Mouse (Mus musculus) stomach, postnatal 0 days (tissue): ENCODE data around the gene Plekha7. TPM values are rescaled to one million over a fixed set of nuclear protein-coding genes. Genes with fewer than 3 reads are reported as not detected.

Experiments
- ATAC-seq: fragments of 200-750 bp; cut with Nextera tagmentation; 2 replicates; pipeline ENCODE4 v1.8.0; 2017; ENCODE audit not compliant: low FRiP score, low TSS enrichment
- DNase-seq: peaks from one replicate; pipeline ENCODE4 v3.0.0-alpha.2; 2016; ENCODE audit warnings: low spot score
- H3K27ac ChIP-seq: fragments of 300-500 bp; sonication (generic); replicated peaks from 2 replicates; pipeline ENCODE4 v1.5.1; 2014; ENCODE audit warnings: mild to moderate bottlenecking, control low read depth
- H3K27me3 ChIP-seq: fragments of 300-500 bp; sonication (generic); 2 replicates; pipeline ENCODE4 v1.6.1; 2014; ENCODE audit warnings: low read length; ENCODE audit not compliant: control insufficient read depth, insufficient read depth
- H3K36me3 ChIP-seq: fragments of 300-500 bp; sonication (generic); 2 replicates; pipeline ENCODE4 v1.6.1; 2014; ENCODE audit warnings: low read length, mixed read lengths; ENCODE audit not compliant: control insufficient read depth, insufficient read depth
- H3K4me1 ChIP-seq: fragments of 300-500 bp; sonication (generic); replicated peaks from 2 replicates; pipeline ENCODE4 v1.6.1; 2014; ENCODE audit warnings: antibody characterized with exemption; ENCODE audit not compliant: control insufficient read depth, insufficient read depth
- H3K4me2 ChIP-seq: fragments of 300-500 bp; sonication (generic); replicated peaks from 2 replicates; pipeline ENCODE4 v1.6.1; 2014; ENCODE audit warnings: low read depth, mild to moderate bottlenecking, control low read depth, moderate library complexity
- H3K4me3 ChIP-seq: fragments of 300-500 bp; sonication (generic); 2 replicates; pipeline ENCODE4 v1.5.1; 2014; ENCODE audit warnings: low read depth, low read length, control low read depth
- H3K9ac ChIP-seq: fragments of 300-500 bp; sonication (generic); 2 replicates; pipeline ENCODE4 v1.6.1; 2014; ENCODE audit warnings: mild to moderate bottlenecking, low read length, control low read depth, mixed read lengths
- H3K9me3 ChIP-seq: fragments of 300-500 bp; sonication (generic); 2 replicates; pipeline ENCODE4 v1.6.1; 2016; ENCODE audit warnings: low read length; ENCODE audit not compliant: control insufficient read depth
- CTCF ChIP-seq: IDR thresholded peaks from 2 replicates; pipeline ENCODE4 v1.5.1; 2016; ENCODE audit warnings: antibody characterized with exemption, low read depth, mild to moderate bottlenecking, moderate library complexity
- EP300 ChIP-seq: optimal IDR thresholded peaks from 2 replicates; pipeline ENCODE3; 2016; ENCODE audit warnings: antibody characterized with exemption
- WGBS: fragments of 180-500 bp; shearing (Covaris S2); extraction: QIAGEN DNeasy Blood & Tissue Kit; methylation state at CpG from one replicate; pipeline ENCODE4 v1.1.7; 2014; 5-methylcytosine and 5-hydroxymethylcytosine counted together
- polyA plus RNA-seq: library from polyadenylated mRNA; unstranded; fragments of >200 nt; fragmentation: Nextera tagmentation; extraction: Ambion mirVana; gene quantifications from 2 replicates; pipeline ENCODE4 v1.2.1, GENCODE M21; 2015

Gene Plekha7
- polyA plus RNA-seq, 1 experiment from 2014 or later = 10.1 TPM

DNA sequence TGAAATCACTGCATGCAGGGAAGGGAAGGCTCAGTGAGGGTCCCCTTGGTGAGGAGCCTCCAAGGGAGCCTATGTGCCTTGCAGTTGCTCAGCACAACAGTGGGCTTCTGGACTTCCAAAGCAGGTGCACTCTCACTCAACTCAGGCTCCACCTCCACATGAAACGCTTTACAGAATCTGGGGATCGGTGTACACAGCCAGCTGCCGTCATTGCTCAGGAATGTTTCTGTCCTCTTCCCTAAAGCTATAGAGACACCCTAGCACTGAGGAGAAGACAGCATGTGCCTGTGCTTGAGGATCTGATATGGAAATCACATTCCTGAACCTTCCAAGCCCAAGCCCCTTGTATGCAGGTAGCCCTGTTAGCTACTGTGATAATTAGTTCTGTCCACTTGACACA is 120.7 kb downstream of the Plekha7 start:
- 36% methylated on average over 3 of the region's 3 CpGs for WGBS
- TF ChIP-seq EP300 (no peak), CTCF (no peak)
- no peak overlapping the region for H3K4me3 ChIP-seq
- H3K9ac ChIP-seq = no peak overlapping the region
- no peaks in the 10 kb centered on the region for H3K27me3 ChIP-seq
- H3K27ac ChIP-seq = no peak overlapping the region
- no peaks in the 10 kb centered on the region for H3K9me3 ChIP-seq
- no peaks in the 10 kb centered on the region for H3K36me3 ChIP-seq
- no peak overlapping the region for H3K4me2 ChIP-seq
- 0 out of 2 replicates have a peak, but pooled peaks cover 2% of the 10 kb centered on the region for H3K4me1 ChIP-seq
- DNase-seq (no peak), ATAC-seq (no peak)

DNA sequence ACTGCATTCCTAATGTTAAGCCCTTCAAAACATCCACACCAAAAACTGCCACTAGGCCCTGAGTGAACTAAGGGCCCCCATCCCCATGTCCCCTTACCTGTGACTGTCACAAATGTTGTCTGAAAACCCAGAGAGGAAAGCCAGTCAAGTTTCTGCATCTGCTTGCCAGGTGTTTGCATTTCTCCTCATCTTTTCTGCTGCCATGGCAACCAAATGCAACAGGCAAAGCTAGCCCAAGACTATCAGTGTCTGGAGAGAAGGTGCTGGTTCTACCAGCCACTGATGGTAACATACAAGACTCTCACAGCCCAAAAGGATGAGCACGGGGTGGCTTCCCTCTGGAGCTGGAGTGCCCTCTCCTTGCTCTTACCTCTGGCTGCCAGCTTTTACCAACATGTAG is 121.3 kb downstream of the Plekha7 start:
- Histone ChIP-seq H3K27me3 (no peaks in the 10 kb centered on the region), H3K4me1 (0 out of 2 replicates have a peak, but pooled peaks cover 2% of the 10 kb centered on the region)
- 80% methylated on average over 1 of the region's 1 CpGs for WGBS

DNA sequence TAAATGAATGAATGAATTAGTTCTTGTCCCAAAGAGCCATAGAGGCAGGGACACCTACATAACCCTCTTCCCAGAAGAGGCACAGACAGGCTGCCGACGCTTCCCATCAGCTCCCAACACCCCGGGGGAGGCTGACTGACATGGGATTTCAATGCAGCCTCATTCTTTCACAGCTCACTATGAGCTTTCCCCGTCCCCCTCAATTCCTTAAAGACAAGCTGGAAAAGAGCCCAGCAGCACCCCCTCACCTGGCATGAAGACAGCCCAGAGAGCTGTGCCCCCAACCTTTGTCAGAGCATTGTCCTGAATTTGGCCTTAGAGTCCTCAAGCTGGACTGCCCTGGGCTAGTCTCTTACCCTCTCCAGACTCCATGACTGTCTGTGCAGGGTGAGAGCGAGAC is 122.0 kb downstream of the Plekha7 start:
- Histone ChIP-seq H3K9ac (no peak overlapping the region), H3K4me2 (no peak overlapping the region), H3K4me3 (no peak overlapping the region), H3K9me3 (no peaks in the 10 kb centered on the region), H3K27me3 (no peaks in the 10 kb centered on the region), H3K27ac (no peak overlapping the region), H3K4me1 (no peaks in the 10 kb centered on the region), H3K36me3 (no peaks in the 10 kb centered on the region)
- WGBS = 71% methylated on average over 5 of the region's 5 CpGs
- no peak for ATAC-seq
- DNase-seq = no peak
- no peak for TF ChIP-seq EP300
- TF ChIP-seq CTCF = no peak

More for the DNA sequence above, 121.3 kb downstream of the Plekha7 start:
- Histone ChIP-seq H3K36me3 (no peaks in the 10 kb centered on the region), H3K9ac (no peak overlapping the region), H3K4me3 (no peak overlapping the region), H3K9me3 (no peaks in the 10 kb centered on the region), H3K4me2 (no peak overlapping the region), H3K27ac (no peak overlapping the region)
- DNase-seq (no peak), ATAC-seq (no peak)
- TF ChIP-seq CTCF (no peak), EP300 (no peak)

DNA sequence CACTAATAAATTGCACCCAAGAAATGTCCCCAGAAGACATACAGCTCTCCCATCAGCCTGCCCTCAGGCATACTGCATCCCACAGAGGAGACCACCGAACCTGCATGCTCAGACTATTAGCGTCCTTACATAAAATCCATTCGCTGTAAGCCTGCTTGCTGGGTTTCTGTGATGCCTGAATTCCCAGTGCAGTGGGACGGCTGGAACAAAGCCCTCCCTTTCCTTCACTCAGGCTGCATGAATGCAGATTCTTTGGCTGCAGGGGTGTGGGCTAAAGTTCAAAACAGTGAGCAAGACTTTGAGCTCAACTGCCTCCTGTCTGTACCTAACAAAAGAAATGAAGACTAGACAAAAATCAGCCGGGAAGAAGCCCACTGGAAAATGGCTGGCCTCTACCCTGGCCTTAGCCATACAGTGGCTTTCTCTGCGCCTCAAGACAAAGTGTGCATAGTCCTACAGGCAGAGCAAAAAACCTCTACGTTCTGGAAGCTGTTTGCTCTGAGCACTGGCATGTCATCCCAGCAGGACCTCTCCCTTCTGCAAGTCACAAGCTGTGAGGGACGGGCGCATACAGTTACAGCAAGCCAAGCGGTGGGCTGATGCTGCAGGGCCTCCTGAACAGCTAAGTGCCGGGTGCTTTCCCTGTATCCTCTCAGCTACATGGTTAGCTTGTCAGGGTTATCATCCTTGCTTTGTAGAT is 123.7 kb downstream of the Plekha7 start:
- ATAC-seq (no peak), DNase-seq (no peak)
- H3K36me3 ChIP-seq = no peaks in the 10 kb centered on the region
- no peak overlapping the region for H3K4me2 ChIP-seq
- no peak overlapping the region for H3K4me3 ChIP-seq
- no peak overlapping the region for H3K27ac ChIP-seq
- no peak overlapping the region for H3K9ac ChIP-seq
- no peaks in the 10 kb centered on the region for H3K27me3 ChIP-seq
- no peaks in the 10 kb centered on the region for H3K4me1 ChIP-seq
- WGBS = 52% methylated on average over 11 of the region's 11 CpGs
- TF ChIP-seq EP300 (no peak), CTCF (no peak)
- no peaks in the 10 kb centered on the region for H3K9me3 ChIP-seq

DNA sequence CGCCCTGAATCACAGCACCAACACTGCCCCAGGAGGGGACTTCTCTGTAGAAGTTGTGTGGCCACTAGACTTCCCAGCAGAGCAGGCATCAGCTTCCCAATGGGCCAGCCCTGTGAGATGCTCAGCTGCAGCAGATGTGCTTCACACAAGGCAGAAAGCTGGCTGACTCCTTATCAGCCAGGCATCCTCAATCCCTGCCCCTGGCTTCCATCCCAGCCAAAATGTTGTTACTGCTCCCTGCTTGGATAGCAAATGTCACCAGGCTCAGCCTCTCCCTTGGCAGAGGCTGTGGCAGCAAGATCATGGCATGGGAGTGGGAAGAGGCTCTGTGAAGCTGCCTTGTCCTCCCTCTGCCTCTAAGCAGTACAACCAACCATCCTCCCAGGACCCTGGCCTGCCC is 125.7 kb downstream of the Plekha7 start:
- Histone ChIP-seq H3K36me3 (no peaks in the 10 kb centered on the region), H3K27me3 (no peaks in the 10 kb centered on the region), H3K9ac (no peak overlapping the region), H3K4me2 (no peak overlapping the region), H3K4me3 (no peak overlapping the region), H3K27ac (no peak overlapping the region), H3K9me3 (no peaks in the 10 kb centered on the region), H3K4me1 (no peaks in the 10 kb centered on the region)
- no peak for DNase-seq
- no peak for TF ChIP-seq EP300
- TF ChIP-seq CTCF = no peak
- ATAC-seq = no peak
- WGBS = 95% methylated on average over 1 of the region's 1 CpGs

DNA sequence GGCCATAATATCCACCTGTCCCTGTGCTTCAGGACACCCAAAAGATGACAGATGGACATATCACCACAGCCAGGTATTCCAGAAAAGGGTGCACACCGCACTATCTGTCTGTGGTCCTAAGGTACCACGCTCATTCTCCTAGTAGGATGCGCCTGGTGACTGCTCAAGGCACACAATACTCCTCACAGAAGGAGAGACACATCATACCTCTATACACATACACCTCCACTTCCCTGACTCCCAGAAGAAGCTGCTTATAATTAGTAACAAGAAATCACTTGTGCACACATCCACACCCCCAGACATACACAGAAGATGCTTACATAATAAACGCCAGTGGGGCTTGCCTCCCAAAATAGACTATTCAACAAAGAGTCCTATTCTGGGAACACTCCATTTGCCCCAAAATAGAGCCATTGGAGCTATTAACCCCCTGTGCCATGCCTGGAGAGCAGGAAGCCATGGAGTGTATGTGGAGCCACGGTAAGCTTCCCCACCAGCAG is 126.7 kb downstream of the Plekha7 start:
- Histone ChIP-seq H3K27ac (no peak overlapping the region), H3K4me2 (no peak overlapping the region), H3K4me1 (no peaks in the 10 kb centered on the region), H3K36me3 (no peaks in the 10 kb centered on the region), H3K9me3 (no peaks in the 10 kb centered on the region), H3K27me3 (no peaks in the 10 kb centered on the region), H3K9ac (no peak overlapping the region), H3K4me3 (no peak overlapping the region)
- ATAC-seq (no peak), DNase-seq (no peak)
- WGBS = 79% methylated on average over 5 of the region's 5 CpGs
- TF ChIP-seq EP300 (no peak), CTCF (no peak)
